Mouse (Mus musculus): Measurements from ENCODE around the gene Gm20547.
"Not testable (repeated sequence)": the region's sequence is repeated elsewhere in the genome, so short reads cannot be mapped to it uniquely, and the experiment has no call there.

Gene Gm20547

DNA sequence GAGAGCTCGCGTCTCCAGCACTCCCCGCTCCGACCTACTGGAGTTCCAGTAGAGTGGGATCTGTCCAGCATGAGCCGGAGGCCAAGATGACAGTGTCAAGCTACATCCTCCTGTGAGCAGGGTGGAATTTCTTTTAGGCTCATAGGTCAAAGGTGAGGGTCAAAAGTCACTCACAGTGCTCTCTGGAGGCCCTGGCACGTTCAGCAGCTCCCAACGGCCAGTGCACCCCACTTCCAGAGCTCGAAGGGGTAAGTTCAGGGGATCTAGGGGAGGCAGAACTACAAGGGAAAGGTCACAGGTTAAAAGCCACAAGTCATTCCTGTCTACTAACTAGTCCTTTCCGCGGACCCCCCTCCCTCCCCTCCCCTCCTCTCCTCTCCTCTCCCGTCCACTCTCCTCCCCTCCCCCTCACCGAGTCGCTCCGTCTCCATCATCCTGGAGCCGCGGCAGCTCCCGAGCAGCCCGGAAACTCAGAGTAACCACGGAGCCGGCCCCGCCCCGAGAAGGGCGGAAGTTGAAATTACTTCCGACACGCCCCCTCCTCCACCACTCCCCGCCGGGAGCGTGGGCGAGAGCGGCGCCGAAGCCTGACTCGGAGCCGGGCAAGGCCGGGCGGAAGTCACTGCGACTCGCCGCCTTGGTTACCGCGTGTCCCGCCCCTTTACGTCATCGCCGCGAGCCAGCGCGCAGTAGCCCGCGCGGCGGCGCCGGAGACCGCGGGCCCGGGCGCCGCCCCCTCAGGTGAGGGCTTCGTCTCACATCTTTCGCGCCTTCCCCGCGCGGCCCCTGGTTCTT lies 31.9 kb downstream of the Gm20547 start, which contains the start of the genes Skiv2l and Nelfe:
TSS of gene Skiv2l (minus strand) at position 489 of the 795 bp plus-strand sequence.
TSS of gene Nelfe (plus strand) at position 670 of the 795 bp plus-strand sequence.
- peak; percentile 96 for DNase-seq

- no peak for DNase-seq
Measured at GRCm38 (mm10) chr17:34847615-34848014, 34.2 kb downstream of the Gm20547 start.

DNA sequence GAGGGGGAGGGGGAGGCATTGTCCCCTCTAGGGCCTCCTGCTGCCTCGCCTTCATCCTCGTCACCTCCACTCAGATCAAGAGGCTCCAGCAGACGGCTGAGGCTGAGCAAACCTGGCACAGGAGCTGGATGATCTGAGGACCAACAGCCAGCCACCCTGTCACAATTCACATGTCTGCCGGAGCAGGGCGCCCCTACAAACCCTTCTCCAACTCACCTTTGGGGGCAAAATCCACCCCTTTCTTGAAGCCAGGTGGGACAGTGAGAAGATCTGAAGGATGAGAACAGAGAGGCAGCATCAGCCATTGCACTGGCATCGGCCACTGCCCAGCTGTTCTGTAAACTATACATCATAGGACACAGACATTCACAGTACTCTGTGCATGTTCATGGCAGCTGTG lies 34.6 kb downstream of the Gm20547 start:
- DNase-seq: no peak

DNA sequence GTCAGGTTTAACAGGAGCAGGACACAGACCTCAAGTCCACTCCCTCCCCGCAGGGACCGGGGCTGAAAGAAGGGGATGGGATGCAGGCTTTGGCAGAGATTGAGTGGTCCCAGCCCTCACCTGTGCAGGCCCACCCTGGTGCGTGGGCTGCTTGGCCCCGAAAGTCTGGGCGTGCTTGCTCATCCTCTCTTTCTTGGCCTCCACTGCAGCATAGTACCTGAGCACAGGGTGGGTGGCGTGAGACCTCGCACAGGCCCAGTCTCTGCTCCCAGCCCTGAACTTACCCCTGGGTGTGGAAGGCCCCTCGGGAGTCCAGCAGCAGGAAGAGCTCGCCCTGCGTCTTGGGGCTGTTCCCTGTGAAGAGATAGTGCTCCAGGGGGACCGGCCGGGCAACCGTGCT lies 37.0 kb downstream of the Gm20547 start:
- no peak for DNase-seq

DNA sequence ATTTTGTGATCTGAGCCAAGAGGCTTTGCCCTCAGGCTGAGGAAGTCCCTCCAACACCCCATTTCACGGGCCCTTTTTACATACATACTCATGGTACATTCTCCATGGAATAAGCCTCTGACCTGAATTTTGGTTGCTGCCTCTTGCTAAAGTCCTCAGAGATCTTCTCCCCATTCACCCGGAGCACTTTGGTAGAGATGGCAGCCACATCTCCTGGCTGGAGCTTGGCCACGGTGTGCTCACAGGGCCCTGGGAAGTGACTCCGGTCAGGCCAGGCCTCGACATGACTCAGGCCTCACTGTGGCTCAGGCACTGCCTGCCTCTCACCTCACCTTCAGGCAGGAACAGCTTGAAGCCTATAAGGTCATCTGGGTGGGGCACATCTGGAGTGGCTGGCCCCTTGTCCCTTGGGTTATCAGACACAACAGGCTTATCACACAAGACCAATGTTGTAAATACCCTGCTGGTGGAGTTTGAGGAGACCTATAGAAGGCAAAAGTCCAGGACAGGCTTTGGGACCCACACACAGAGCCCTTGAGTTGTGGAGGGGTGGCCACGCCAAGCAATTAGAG lies 41.0 kb downstream of the Gm20547 start:
- no peak for DNase-seq

DNA sequence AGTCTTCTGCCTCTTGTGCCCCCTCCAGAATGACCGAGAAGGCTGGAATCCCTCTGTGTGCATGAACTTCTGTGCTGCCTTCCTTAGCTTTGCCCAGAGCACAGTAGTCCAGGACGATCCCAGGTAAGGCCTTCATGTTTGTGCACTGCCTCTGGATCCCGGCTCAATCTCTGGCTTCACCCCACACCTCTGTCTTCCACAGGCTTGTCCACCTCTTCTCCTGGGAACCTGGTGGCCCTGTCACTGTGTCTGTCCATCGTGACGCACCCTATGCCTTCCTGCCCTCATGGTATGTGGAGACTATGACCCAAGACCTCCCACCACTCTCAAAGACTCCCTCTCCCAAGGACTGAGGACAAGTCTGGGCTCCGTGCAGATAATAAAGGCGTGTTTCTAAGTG lies 43.1 kb downstream of the Gm20547 start:
- DNase-seq: no peak

DNA sequence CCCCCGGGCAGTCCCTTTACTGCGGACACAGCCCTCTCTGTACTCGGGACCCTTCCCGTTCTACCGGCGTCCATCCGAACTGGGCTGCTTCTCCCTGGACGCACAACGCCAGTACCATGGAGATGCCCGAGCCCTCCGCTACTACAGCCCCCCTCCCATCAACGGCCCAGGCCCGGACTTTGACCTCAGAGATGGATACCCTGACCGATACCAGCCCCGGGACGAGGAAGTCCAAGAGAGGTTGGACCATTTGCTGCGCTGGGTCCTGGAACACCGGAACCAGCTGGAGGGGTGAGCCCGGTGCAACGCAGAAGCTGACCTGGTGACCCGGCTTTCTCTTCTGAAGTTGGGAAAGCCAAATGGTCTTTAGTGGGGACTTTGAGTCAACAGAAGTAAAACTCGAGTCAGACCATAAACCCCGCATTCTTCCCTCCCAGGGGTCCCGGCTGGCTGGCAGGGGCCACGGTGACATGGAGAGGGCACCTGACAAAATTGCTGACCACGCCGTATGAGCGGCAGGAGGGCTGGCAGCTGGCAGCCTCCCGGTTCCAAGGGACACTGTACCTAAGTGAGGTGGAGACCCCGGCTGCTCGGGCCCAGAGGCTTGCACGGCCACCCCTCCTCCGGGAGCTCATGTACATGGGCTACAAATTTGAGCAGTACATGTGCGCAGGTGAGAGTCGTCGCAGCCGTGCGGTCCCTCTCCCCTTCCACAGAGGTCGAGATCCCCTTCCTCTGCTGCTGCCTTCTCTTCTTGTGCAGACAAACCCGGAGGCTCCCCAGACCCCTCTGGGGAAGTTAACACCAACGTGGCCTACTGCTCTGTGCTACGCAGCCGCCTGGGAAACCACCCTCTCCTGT lies 44.1 kb downstream of the Gm20547 start:
- no peak for DNase-seq

DNA sequence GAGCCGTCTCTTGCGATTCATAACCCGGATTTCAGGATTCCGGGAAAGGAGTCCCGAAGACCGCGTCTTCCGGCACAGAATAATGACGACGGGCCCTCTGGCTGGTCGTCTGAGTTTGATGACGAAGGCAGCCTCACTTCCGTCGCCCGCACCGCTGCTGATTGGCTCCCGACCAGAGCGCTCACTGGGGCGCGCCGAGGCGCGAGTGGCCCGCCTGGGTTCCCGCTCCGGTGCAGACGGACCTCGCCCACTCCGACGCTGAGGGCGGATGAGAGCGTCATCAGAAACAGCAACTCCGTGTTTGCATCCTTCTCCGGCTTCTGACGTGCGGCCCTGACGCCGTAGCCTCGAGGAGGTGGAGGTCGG lies 45.0 kb downstream of the Gm20547 start, which contains the start of the genes Stk19 and Dxo:
TSS of gene Stk19 (minus strand) at position 90 of the 366 bp plus-strand sequence.
TSS of gene Dxo (plus strand) at position 164 of the 366 bp plus-strand sequence.
- DNase-seq: peak; percentile 96

DNA sequence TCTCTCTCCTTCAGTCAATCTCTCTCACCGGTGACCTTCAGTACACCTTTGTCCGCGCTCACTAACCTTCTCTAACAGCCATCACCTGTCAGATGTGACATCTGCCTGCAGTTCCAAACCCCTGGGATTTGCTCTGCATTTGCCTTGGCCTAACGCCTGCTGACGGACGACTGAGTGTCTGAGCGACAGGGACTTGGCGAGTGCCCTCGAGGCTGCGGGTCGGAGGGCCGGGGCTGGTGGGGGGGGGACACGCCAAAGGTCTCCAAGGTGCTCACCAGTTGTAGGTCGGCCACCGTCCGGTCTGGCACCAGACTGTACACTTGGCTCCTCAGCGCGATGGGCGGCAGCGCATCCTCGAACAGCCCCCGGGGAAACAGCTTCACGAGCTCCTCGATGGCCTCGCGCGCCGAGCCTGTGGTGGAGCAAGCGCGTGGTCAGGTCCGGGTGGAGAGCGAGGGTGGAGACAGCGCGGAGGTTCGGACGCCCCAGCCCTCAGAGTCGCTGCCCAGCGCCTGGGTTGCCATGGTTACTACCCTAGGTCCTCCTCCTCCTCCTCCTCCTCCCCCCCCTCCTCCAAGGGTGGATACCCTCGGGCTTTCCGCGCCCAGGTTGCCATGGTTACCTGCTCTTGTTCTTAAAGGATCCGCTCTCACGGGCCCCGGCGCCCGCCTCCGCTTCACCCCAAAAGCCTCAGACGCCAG lies 45.5 kb downstream of the Gm20547 start:
- DNase-seq: no peak

DNA sequence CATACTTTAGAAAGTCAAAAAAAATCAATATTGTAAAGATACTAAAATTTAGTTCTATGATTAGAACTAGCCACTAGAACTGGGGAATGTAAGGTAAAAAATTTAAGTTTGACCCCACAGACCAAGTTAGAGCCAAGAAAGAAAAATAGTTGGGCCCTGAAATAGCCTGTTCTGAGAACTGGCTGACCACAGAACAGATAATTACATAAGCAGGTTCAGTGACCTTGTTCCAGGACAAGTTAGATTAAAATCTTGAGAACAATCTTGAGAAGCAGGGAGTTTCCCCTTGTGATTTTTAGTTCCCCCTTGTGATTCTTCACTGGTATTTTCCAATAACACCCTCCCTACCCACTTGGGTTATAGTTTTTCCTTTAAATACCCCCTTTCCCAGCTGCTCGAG lies 51.1 kb downstream of the Gm20547 start:
- DNase-seq: not testable (repeated sequence)

DNA sequence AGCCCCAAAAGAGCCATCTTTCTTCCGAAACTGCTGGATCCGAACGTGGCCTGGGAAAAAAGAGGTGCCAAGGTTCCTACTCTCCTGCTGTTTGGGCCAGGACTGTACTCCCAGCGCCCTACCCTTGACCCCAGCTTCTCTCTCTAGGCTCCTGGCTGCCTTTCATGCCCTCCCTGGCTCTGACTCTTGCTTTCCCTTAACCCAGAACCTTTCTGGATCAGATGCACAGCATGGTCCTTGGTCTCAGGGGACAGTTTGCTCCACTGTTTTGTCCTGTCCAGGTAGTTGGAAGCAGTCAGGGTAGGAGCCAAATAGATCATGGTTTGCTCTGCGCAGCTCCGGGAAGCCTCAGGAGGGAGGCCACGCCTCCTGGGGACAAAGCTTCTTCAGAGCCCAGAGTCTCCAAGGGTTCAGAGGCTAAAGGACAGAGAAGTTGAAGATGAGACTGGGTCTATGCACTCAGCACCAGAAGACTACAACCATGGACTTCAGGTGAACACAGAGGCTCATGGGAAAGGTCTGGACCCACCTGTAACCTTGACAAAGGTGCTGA lies 66.9 kb downstream of the Gm20547 start:
- DNase-seq: no peak

- peak; percentile 38 for DNase-seq
Measured at GRCm38 (mm10) chr17:34813747-34814146, 68.1 kb downstream of the Gm20547 start.

DNA sequence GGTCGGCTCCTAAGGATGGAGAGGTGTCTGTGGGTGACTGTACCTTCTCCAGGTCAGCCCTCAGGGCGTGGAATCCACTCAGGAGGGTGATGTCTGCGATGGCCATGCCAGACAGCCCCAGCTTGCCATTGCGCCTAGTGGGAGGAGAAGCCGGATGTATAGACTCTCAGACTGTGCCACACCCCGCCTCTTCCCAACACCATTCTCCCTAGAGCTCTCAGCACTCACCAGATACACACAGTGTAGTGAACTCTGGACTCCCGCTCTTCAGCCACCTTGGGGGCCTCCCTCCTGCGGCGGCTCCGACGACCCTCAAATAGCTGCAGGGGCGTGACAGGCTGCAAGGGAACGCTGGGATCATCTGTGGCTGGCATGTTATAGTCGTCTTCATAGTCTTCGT lies 70.6 kb downstream of the Gm20547 start:
- no peak for DNase-seq

DNA sequence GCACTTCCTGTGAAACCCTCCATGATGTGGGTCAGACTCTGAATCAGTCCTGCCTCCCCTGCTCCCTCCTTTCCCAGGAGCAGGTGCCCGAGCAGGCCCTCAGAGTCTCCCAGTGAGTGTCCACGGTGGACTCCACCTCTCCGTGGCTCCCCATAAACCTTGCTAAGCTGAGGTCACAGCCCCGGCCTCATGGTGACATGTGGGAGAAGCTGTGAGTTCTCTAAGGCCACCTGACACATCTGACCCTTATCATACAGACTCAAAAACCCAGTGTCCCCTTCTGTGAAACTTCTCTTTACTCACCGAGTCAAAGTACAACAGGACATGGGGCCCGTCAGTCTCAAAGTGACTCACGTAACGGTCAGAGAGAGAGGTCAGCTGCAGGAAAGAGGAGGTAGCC lies 71.0 kb downstream of the Gm20547 start:
- DNase-seq: not testable (repeated sequence)

GRCm38 (mm10) chr17:34810411-34810810 lies 71.4 kb downstream of the Gm20547 start:
- DNase-seq: not testable (repeated sequence)

DNA sequence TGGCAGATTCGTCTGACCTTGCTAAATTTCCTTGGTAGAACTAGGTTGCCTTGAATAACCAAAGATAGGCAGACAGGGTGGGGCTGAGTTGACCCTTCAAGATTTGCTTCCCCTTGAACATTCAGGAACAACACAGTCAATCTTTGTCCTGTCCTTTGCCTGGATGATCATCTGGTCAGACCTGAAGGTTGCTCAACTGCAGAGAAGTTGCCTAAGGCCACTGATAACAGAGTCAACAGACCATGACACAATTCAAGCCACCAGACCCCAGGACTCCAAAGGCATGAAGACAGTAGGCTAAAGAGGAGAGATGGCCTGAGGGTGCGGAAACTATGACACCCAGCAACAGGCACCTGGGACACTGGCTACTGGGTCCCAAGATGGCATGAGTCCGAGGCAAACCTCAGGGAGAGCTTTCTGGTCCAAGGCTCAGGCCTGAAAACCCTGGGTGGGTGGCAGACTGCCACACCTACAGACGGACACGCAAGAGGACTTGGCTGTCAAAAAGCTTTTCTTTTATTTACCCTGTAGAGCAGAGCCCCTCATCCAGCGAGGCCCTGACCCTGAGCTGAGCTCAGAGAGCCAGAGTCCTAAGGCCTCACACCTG lies 73.1 kb downstream of the Gm20547 start:
- no peak for DNase-seq

DNA sequence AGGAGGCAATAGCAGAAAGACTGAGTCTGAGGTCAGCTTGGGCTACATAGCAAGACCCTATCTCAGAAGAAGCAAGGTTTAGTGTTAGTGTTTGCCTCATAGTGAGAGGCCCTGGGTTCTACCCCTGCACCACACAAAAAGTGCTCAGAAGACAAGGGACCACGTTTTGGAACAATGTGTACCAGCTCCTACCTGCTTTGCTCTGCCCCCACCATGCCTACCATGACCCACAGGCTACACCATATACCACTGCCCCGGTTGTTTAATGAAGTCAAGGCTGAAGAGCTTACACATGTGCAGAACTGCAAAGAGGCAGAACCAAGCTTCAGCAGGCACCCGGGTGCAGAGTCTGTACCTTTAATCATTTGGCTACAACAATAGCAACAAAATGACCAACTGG lies 74.7 kb downstream of the Gm20547 start:
- no peak for DNase-seq

Data from kidney, adult 18-20 months (tissue).